Mouse (Mus musculus): ENCODE measurements at regions not wholly inside any gene's neighbourhood (a gene's known extent, or its start where the extent isn't known, plus 50 kb on each side); places are given as distances from the start of the nearest gene placed in this dataset.

- DNase-seq (ENCODE audit: low spot score in 2 of 2): no peak
Measured at GRCm38 (mm10) chr6:82860485-82860884, 79.1 kb downstream of the Sema4f start.

GRCm38 (mm10) chr6:82856218-82856617 lies 82.0 kb upstream of the Hk2 start:
- no peak for DNase-seq (ENCODE audit: low spot score in 2 of 2)

GRCm38 (mm10) chr6:82855401-82855800 lies 81.1 kb upstream of the Hk2 start:
- DNase-seq (ENCODE audit: low spot score in 2 of 2): peak; percentile 26 to 28

GRCm38 (mm10) chr6:82854780-82855179 lies 80.5 kb upstream of the Hk2 start:
- DNase-seq (ENCODE audit: low spot score in 2 of 2): no peak

GRCm38 (mm10) chr6:82854338-82854737 lies 80.1 kb upstream of the Hk2 start:
- peak; percentile 76 to 82 for DNase-seq (ENCODE audit: low spot score in 2 of 2)

GRCm38 (mm10) chr6:82853076-82853475 lies 78.8 kb upstream of the Hk2 start:
- DNase-seq (ENCODE audit: low spot score in 2 of 2): no peak

- no peak for DNase-seq (ENCODE audit: low spot score in 2 of 2)
Measured at GRCm38 (mm10) chr6:82850556-82850955, 76.3 kb upstream of the Hk2 start.

GRCm38 (mm10) chr6:82847598-82847997 lies 73.3 kb upstream of the Hk2 start:
- no peak for DNase-seq (ENCODE audit: low spot score in 2 of 2)

- no peak for DNase-seq (ENCODE audit: low spot score in 2 of 2)
Measured at GRCm38 (mm10) chr6:82846587-82847150, 72.4 kb upstream of the Hk2 start.

- DNase-seq (ENCODE audit: low spot score in 2 of 2): no peak
Measured at GRCm38 (mm10) chr6:82844432-82844831, 70.2 kb upstream of the Hk2 start.

- no peak for DNase-seq (ENCODE audit: low spot score in 2 of 2)
Measured at GRCm38 (mm10) chr6:82843881-82844280, 69.6 kb upstream of the Hk2 start.

- DNase-seq (ENCODE audit: low spot score in 2 of 2): no peak
Measured at GRCm38 (mm10) chr6:82837246-82837645, 63.0 kb upstream of the Hk2 start.

GRCm38 (mm10) chr6:82835222-82836064 lies 61.2 kb upstream of the Hk2 start:
- DNase-seq (ENCODE audit: low spot score in 2 of 2): no peak

GRCm38 (mm10) chr6:82833867-82834266 lies 59.6 kb upstream of the Hk2 start:
- no peak for DNase-seq (ENCODE audit: low spot score in 2 of 2)

- no peak for DNase-seq (ENCODE audit: low spot score in 2 of 2)
Measured at GRCm38 (mm10) chr6:82831211-82831610, 57.0 kb upstream of the Hk2 start.

GRCm38 (mm10) chr6:82824684-82825083 lies 50.4 kb upstream of the Hk2 start:
- DNase-seq (ENCODE audit: low spot score in 2 of 2): no peak

GRCm38 (mm10) chr6:82824240-82824639 lies 50.0 kb upstream of the Hk2 start:
- DNase-seq (ENCODE audit: low spot score in 2 of 2): peak; percentile 18 to 28

Measured in heart, adult 9 months (tissue).